Mouse (Mus musculus) lung, embryonic 14.5 days (tissue): ENCODE results near the gene Fam167b. TPM values are rescaled to one million over a fixed set of nuclear protein-coding genes. Genes with fewer than 3 reads are reported as not detected.
A peak's percentile ranks its signal among the peaks of the same experiment; 100 is the strongest.

Experiments
- ATAC-seq: fragments of 200-750 bp; cut with Nextera tagmentation; 2 replicates; pipeline ENCODE4 v1.8.0; 2017; ENCODE audit warnings: mild to moderate bottlenecking, moderate TSS enrichment, moderate library complexity; ENCODE audit not compliant: insufficient read depth
- DNase-seq: peaks from one replicate; pipeline ENCODE4 v3.0.0-alpha.2; 2015
- H3K27ac ChIP-seq: fragments of 300-500 bp; sonication (generic); 2 replicates; pipeline ENCODE4 v1.5.1; 2014; ENCODE audit warnings: low read depth, mild to moderate bottlenecking, moderate library complexity
- H3K27me3 ChIP-seq: fragments of 300-500 bp; sonication (generic); 2 replicates; pipeline ENCODE4 v1.6.1; 2014; ENCODE audit warnings: low read length, control low read depth; ENCODE audit not compliant: insufficient read depth
- H3K36me3 ChIP-seq: fragments of 300-500 bp; sonication (generic); 2 replicates; pipeline ENCODE4 v1.6.1; 2014; ENCODE audit warnings: control low read depth; ENCODE audit not compliant: insufficient read depth
- H3K4me1 ChIP-seq: fragments of 300-500 bp; sonication (generic); 2 replicates; pipeline ENCODE4 v1.6.1; 2014; ENCODE audit warnings: antibody characterized with exemption, control low read depth; ENCODE audit not compliant: insufficient read depth
- H3K4me2 ChIP-seq: fragments of 300-500 bp; sonication (generic); 2 replicates; pipeline ENCODE4 v1.6.1; 2014; ENCODE audit warnings: mild to moderate bottlenecking
- H3K4me3 ChIP-seq: fragments of 300-500 bp; sonication (generic); 2 replicates; pipeline ENCODE4 v1.5.1; 2014; ENCODE audit warnings: low read depth, low read length
- H3K9ac ChIP-seq: fragments of 300-500 bp; sonication (generic); 2 replicates; pipeline ENCODE4 v1.6.1; 2014
- H3K9me3 ChIP-seq: fragments of 300-500 bp; sonication (generic); 2 replicates; pipeline ENCODE4 v1.6.1; 2016; ENCODE audit warnings: low read depth, low read length, control low read depth
- CTCF ChIP-seq: IDR thresholded peaks from 2 replicates; pipeline ENCODE4 v1.5.1; 2016; ENCODE audit warnings: antibody characterized with exemption, low read depth
- WGBS: fragments of 180-500 bp; shearing (Covaris S2); extraction: QIAGEN DNeasy Blood & Tissue Kit; methylation state at CpG from one replicate; pipeline ENCODE4 v1.1.7; 2014; 5-methylcytosine and 5-hydroxymethylcytosine counted together
- polyA plus RNA-seq: library from polyadenylated mRNA; unstranded; fragments of >200 nt; fragmentation: Nextera tagmentation; extraction: Ambion mirVana; gene quantifications from 2 replicates; pipeline ENCODE4 v1.2.1, GENCODE M21; 2014

The Fam167b gene
- polyA plus RNA-seq, 1 experiment from 2014 or later = 2.2 TPM

GRCm38 (mm10) chr4:129573093-129573370 lies 5.3 kb downstream of the Fam167b start:
- ATAC-seq = no peak
- no peaks in the 10 kb centered on the region for H3K36me3 ChIP-seq
- no peak overlapping the region for H3K9ac ChIP-seq
- no peak for TF ChIP-seq CTCF
- no peaks in the 10 kb centered on the region for H3K9me3 ChIP-seq
- H3K4me3 ChIP-seq = no peak overlapping the region
- no peaks in the 10 kb centered on the region for H3K4me1 ChIP-seq
- 91% methylated on average over 4 of the region's 4 CpGs for WGBS
- no peaks in the 10 kb centered on the region for H3K27me3 ChIP-seq
- no peak overlapping the region for H3K4me2 ChIP-seq
- no peak overlapping the region for H3K27ac ChIP-seq
- DNase-seq = no peak

GRCm38 (mm10) chr4:129572236-129573092 lies 5.9 kb downstream of the Fam167b start:
- peak; percentile 36 for DNase-seq
- no peak for TF ChIP-seq CTCF
- WGBS = 67% methylated on average over 13 of the region's 13 CpGs

GRCm38 (mm10) chr4:129571551-129572084 lies 6.7 kb downstream of the Fam167b start:
- H3K4me3 ChIP-seq = no peak overlapping the region
- no peaks in the 10 kb centered on the region for H3K36me3 ChIP-seq
- H3K4me1 ChIP-seq = no peaks in the 10 kb centered on the region
- no peak for TF ChIP-seq CTCF
- no peaks in the 10 kb centered on the region for H3K9me3 ChIP-seq
- WGBS = 70% methylated on average over 8 of the region's 8 CpGs
- no peak overlapping the region for H3K9ac ChIP-seq
- H3K4me2 ChIP-seq = no peak overlapping the region
- DNase-seq = no peak
- H3K27me3 ChIP-seq = no peaks in the 10 kb centered on the region
- ATAC-seq = no peak
- no peak overlapping the region for H3K27ac ChIP-seq

More at GRCm38 (mm10) chr4:129572236-129573092, 5.9 kb downstream of the Fam167b start:
- ATAC-seq = no peak
- no peaks in the 10 kb centered on the region for H3K9me3 ChIP-seq
- no peaks in the 10 kb centered on the region for H3K27me3 ChIP-seq
- H3K9ac ChIP-seq = no peak overlapping the region
- no peak overlapping the region for H3K4me3 ChIP-seq
- no peaks in the 10 kb centered on the region for H3K4me1 ChIP-seq
- no peak overlapping the region for H3K4me2 ChIP-seq
- H3K27ac ChIP-seq = peak overlapping the region; percentile 26; the same call in 1 of the 2 replicates
- no peaks in the 10 kb centered on the region for H3K36me3 ChIP-seq

DNA sequence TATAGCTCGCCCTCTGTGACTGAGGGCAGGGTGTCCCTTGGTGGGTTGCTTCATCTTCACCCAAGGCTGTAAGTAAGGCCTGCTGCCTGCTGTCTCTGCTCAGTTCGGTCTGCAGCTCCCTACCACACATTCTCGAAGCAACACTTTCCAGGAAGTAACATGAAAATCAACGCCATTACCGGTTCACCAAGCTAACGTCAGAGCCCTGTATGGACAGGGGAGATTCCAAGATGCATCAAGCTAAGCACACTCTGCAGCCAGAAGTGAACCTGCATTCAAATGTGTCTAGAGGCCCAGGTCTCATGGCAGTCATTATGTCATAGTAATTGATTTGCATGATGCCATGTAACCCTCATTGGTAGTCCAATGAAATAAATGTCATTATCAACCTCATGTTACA lies 8.3 kb downstream of the Fam167b start:
- Histone ChIP-seq H3K4me1 (no peaks in the 10 kb centered on the region), H3K27ac (no peak overlapping the region), H3K9me3 (no peaks in the 10 kb centered on the region), H3K36me3 (no peaks in the 10 kb centered on the region), H3K27me3 (no peaks in the 10 kb centered on the region), H3K4me2 (no peak overlapping the region), H3K4me3 (no peak overlapping the region), H3K9ac (no peak overlapping the region)
- TF ChIP-seq CTCF = no peak
- DNase-seq = no peak
- no peak for ATAC-seq
- 85% methylated on average over 6 of the region's 6 CpGs for WGBS

DNA sequence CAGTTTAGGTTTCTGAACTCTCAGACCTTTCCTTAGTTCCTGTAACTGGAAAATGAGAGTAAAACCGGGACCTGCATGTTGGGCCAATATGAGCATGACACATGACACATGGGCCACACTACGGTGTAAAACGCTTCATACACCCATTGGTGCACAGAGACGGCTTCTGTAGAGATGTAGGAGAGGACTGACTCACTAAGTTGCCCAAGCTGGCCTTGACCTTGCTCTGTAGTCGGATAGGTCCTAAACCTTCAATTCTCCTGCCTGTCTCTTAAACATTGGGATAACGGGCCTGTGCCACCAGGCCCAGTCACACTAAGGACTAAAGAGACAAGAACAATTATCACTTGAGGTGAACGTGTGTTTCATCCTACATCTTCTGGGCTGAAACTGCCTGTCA lies 10.0 kb downstream of the Fam167b start:
- Histone ChIP-seq H3K9ac (no peak overlapping the region), H3K4me1 (no peaks in the 10 kb centered on the region), H3K4me2 (no peak overlapping the region), H3K4me3 (no peak overlapping the region), H3K27me3 (no peaks in the 10 kb centered on the region), H3K9me3 (no peaks in the 10 kb centered on the region), H3K27ac (no peak overlapping the region), H3K36me3 (no peaks in the 10 kb centered on the region)
- no peak for TF ChIP-seq CTCF
- ATAC-seq = no peak
- DNase-seq = no peak
- 90% methylated on average over 7 of the region's 7 CpGs for WGBS

- H3K9me3 ChIP-seq = no peaks in the 10 kb centered on the region
- no peak overlapping the region for H3K4me2 ChIP-seq
- no peak for DNase-seq
- no peaks in the 10 kb centered on the region for H3K36me3 ChIP-seq
- no peak for ATAC-seq
- no peaks in the 10 kb centered on the region for H3K4me1 ChIP-seq
- H3K27ac ChIP-seq = no peak overlapping the region
- no peak for TF ChIP-seq CTCF
- H3K27me3 ChIP-seq = no peaks in the 10 kb centered on the region
- 74% methylated on average over 6 of the region's 6 CpGs for WGBS
- no peak overlapping the region for H3K9ac ChIP-seq
- no peak overlapping the region for H3K4me3 ChIP-seq
These were observed 13.2 kb downstream of the Fam167b start for GRCm38 (mm10) chr4:129565139-129565538.

DNA sequence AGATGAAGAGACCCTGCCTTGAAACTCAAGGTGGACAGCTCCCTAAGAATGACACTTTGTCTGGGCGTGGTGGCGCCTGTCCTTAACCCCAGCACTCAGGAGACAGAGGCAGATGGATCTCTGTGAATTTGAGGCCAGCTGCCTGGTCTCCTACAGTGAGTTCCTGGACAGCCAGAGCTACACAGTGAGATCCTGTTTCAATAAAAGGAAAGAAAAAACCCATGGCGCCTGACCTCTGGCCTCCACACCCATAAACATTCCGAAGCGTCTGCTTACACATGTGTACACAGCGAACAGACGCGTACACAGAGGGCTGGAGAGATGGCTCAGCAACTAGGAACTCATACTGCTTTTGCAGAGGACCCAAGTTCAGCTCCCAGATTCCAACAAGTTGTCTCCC lies 14.6 kb downstream of the Fam167b start:
- peak; percentile 59 for DNase-seq
- no peak overlapping the region for H3K27ac ChIP-seq

More for the DNA sequence above, 14.6 kb downstream of the Fam167b start:
- ATAC-seq = no peak; the same call in 1 of the 2 replicates
- Histone ChIP-seq H3K4me3 (no peak overlapping the region), H3K4me1 (no peaks in the 10 kb centered on the region), H3K9ac (no peak overlapping the region), H3K9me3 (no peaks in the 10 kb centered on the region), H3K27me3 (no peaks in the 10 kb centered on the region), H3K36me3 (no peaks in the 10 kb centered on the region), H3K4me2 (no peak overlapping the region)
- TF ChIP-seq CTCF = no peak
- 26% methylated on average over 8 of the region's 8 CpGs for WGBS
